Mouse (Mus musculus): Measurements from ENCODE around the gene Gpr68.

Gpr68 gene

DNA sequence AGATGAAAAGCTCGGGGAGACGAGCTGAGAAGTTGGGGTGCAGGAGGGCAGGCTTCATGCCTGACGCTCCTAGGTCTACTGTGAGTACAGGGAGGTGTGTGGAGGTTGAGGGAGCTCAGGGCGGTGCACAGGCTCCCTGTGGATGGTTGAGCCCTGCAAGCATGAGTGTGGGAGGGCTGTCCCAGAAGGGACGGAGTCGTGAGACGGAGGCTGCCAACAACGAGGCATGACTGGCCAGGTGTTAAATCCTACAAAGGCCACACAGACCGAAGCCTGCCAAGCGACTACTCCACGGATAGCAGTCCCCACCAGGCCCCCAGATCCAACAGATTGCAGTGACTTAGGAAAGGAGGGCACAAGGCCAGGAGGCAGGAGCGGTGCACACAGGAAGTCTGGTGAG is 2.7 kb upstream of the Gpr68 start:
- DNase-seq (ENCODE audit: low read depth, low spot score): no peak

DNA sequence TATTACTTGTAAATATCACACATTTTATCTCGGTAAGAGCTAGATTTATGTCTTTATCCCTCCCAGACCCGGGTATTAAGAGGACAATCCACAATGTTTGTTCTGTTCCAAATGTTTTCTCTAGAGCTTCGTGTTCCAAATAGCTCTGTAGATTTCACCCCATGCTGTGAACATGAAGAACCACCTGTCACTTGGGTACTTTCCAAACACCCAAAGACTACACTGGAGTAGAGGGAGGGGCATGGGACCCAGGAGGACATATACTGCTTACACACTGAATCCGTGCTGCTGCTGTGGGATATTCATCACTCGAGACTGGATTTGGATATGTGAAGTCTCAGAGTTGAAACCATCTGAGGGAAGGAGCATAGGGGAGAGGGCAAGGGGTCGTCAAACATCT is 1.8 kb upstream of the Gpr68 start:
- no peak for DNase-seq (ENCODE audit: low read depth, low spot score)

DNA sequence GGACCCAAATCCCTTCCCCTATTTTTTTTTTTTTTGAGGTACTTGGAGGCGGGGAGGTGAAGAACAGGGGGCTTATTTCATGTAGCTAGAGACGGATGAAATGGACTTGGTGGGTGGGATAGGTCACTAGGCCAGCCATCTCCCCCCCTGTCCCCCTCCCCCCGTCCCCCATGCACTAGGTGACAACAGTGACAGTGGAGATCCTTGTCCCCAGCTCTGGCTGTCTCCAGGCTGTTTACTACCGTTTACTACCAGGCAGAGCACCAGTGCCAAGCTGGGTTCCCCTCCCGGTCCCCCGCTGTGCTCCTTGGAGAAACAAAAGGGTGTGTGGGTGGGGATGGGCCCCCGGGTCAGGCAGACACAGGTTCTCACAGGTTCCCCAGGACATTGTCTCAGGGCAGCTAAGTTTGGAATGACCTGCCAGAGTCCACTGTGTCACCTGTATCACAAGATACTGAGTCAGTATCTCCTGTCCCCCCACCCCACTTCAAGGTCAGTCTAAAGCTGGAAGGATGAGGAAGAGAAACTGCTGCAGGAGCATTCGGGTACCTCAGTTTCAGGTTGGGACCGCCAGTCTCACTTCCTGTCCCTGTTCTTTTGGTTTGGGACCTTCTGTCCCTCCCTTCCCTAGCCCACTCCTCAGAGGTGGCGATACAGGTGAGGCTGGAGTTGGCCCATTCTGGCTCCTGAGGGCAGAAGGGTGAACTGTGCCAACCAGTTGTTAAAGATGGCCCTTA is 468 bp upstream of the Gpr68 start:
- no peak for DNase-seq (ENCODE audit: low read depth, low spot score)

DNA sequence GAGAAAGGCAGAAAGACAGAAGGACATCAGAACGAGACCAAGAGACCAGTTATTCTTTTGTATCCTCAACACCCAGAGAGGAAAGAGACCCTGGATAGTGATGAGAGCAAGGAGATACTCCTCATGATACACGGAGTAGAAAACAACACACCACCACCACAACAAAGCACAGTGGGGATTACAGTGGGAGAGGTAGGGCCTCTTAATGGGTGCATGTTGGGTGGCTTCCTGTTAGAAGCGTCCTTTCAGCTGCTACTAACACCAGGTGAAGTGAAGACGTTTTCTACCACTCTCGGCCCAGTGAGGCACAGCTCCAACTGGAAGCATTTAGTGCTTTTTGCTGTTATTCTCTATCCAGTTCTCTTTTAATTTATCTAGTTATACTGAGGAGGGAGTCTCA is 1.1 kb downstream of the Gpr68 start:
- DNase-seq (ENCODE audit: low read depth, low spot score): no peak

DNA sequence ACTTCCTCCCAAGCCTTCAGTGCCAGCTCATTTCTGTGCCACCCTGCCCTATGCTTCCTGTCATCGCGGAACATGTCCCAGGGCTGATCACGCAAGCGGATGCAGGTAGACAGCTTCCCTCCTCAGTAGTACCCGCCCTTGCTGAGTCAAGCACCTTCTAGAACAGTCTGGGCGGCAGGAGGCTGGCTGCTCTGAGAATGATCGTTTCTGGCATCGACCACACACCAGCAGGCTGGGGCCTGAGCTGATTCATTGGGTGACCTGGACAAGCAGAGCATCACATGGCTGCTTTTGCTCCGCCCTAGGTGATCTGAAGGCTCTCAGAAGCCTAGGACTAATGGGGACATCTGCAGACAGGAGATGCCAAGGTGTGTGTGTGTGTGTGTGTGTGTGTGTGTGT is 4.2 kb downstream of the Gpr68 start:
- no peak for DNase-seq (ENCODE audit: low read depth, low spot score)

DNA sequence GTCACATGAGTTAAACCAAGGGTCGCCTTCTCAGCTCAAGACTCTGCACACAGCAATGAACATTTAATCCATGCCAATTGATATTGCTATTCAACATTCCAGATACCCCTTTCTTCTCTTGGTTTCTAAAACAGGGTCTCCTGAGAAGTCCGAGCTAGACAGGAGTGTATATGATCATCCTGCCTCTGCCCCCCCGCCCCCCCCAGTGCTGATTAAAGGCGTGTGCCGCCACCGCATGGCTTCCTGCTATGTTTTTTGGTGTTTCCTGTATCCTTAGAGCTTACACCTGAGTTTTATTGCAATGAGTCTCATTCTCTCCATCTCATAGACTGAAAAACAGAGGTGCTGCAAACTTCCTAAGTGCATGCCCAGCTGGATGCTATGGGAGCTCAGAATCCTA is 6.6 kb downstream of the Gpr68 start:
- DNase-seq (ENCODE audit: low read depth, low spot score): no peak

DNA sequence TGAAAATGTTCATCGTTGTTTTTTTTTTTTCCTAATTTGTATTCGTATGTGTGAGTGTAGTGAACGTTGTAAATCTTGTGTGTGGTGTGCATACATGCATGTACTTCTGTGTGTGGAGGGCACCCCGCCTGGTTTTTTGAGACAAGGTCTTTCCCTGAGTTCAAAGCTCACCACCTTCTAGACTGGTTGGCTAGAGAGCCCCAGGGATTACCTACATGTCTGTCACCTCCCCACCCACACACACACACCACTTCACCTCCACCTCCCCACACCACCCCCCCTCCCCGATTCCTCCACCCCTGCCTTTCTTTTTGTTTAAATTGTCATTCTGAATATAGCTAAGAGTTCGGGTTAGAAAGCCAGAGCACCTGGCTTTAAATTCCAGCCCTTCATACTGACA is 7.1 kb downstream of the Gpr68 start:
- no peak for DNase-seq (ENCODE audit: low read depth, low spot score)

DNA sequence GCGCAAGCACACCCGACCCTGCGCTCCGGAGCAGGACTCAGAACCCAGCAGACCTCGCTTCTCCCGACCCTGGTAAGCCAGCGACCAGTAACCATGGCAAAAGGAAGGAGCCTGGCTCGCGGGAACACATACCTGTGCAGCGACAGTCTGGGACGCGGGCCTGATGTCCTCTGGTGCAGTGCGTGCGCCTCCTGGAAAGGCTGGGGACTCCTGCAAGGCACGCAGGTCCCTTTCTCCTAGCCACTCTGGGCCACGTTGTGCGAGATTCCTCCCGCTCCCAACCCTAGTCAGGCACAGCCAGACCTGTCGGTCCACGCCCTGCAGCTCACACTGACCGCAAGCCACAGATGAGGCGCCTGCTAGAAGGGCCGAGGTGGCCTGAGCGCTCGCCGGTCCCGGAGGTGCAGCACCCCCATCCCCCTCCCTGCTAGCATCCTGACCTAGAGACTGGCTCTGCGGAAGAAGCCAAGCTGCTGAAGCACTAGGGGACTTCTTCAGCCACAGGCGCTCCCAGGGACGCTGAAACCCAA is 8.8 kb downstream of the Gpr68 start:
- no peak for DNase-seq (ENCODE audit: low read depth, low spot score)

DNA sequence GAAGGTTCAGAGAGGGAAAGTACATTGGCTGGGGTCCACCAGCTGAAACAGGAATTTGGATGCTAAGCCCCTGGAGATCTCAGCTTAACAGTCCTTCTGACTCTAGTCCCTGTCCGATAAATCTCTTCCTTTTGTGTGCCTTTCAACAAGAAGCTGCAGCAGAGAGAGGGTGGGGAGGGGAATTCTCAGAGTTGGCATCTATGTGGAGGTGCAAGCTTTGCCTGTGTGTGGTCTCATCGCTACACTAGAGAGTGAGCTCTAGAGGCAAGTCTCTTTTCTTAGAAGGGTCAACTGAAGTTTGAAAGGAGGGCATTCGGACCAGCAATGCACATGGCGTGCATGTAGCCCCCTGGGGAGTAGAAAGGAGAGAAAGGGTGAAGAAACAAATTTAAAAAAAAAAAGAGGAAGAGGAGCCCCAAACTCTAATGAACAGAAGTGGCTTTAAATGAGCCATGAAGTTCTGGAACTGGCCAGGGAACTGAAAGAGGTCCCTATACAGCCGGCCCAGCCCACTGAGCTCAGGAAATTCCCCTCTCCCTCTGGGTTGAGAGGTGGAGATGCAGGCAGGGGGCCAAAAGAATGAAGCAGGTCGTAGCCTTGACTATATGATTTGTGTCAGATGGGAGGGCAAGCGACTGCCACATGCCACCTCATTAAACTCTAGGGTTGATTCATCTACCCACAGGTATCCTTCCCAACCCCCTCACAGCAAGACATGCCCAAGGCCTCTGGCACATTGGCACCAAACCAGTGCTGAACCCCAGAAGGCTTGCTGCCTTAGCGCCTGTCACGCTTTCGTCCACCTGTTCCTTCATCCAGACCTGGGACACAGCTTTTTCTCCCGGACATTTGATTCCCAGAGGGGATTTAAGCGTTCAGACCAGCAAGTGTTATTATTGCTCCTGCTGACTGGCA is 10.0 kb downstream of the Gpr68 start:
- DNase-seq (ENCODE audit: low read depth, low spot score): no peak

DNA sequence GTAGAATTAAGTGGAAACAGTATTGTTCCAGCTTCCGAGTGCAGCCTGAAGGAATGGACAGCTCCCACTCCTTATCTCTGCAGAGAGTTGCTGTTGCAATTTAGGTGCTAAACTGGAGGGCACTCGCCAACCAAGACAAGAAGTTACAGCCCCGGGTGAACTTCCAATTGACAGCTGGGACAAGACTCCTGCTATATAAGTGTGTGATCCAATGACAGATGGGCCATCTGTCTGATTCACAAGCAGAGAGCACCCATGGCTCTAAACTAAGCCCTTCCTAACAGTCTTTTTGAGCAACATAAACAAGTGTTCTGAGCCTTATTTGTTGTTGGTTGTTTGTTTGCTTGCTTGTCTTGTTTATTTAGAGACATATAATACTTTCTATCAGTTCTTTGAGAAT is 11.3 kb downstream of the Gpr68 start:
- DNase-seq (ENCODE audit: low read depth, low spot score): no peak

DNA sequence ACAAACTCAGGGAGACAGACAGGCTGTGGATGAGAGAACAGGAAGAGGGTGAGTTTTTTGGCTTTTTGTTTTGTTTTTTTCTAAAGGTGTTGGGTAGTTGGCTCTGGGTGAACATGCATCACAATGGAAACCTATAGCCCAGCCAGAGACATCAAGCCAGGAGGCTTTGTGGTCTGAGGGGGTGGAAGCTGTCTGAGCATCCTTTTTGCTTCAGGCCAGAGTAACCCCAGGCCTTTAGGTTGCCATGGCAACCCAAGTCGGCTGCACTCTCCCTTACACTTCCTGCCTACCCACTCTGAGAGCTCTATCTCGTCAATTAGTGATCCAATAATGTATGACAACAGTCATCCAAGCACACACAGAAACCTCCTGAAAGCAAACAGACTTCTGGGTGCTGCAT is 12.5 kb downstream of the Gpr68 start:
- no peak for DNase-seq (ENCODE audit: low read depth, low spot score)

DNA sequence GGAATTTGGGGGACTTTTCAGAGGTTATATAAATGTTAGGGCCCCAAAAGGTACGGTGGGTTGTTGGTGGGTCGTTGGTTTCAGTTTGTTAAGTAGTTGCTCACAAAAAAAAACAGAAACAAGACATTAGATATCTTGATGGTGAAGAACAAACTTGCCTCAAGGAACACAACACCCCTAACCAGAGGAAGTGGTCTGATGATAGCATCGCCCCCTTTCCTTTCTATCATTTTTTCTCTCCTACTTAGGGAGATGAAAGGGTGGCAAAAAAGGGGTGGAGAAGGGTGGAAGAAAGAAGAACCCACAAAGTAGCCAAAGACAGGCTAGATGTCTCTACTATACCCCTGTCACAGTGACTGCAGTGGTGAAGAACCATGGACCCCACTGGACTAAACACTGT is 17.4 kb downstream of the Gpr68 start:
- no peak for DNase-seq (ENCODE audit: low read depth, low spot score)

DNA sequence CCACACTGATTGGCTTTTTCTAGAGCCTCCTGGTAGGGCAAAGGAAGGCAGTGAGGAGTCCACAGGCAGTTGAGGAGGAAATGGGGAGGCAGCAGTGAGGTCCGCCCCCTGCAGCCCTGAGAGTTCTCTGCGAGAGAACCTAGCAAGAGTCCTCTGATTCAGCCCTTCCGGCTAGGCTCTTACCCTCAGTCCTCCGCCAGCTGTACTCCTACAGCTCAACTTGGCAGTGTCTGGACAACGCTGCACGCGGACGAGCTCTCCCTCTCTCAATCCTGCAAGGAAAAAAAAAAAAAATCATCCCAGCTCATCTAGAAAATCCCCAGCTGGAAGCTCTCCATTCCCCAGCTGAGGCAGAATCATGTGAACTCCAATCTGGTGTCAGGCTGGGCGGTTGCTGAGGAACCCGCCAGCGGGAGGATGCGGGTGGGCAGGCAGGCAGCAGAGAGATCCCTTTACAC is 20.2 kb downstream of the Gpr68 start:
- no peak for DNase-seq (ENCODE audit: low read depth, low spot score)

DNA sequence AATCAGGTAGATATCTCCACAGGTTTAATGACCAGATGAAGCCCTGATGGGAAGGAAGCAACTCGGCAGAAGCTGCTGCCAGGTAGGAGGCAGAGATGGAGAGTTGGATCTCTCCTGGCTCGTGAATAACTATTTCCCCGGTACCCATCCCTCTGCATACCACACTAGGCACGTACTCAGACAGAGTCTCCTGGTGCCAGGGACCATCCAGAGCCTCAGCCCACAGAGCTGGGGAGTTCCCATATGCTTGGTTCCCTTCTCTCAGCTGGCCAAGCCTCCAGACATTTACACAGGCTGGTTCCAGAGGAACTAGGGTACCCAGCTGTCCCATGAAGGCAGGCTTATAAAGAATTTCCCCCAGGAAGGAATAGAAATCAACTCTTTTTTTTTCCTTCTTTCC is 21.1 kb downstream of the Gpr68 start:
- no peak for DNase-seq (ENCODE audit: low read depth, low spot score)

DNA sequence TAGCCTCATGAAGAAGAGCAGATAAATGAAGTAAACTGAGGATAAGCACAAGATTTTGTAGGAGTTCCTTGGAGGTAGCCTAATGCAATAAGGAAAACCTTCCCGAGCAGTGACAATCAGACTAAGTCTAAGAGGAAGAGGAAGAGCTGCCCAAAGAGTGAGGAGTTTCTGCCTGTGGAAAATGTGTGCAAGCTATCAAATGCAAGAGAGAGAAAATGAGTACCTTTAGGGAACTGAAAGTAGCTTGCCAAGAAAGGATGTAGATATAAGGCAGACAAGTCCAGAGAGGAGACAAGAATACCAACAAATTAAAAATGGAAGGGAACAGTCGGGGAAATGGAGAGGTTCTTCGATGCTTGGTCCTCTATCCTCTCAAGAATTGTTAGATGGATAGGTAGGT is 22.4 kb downstream of the Gpr68 start:
- no peak for DNase-seq (ENCODE audit: low read depth, low spot score)

DNA sequence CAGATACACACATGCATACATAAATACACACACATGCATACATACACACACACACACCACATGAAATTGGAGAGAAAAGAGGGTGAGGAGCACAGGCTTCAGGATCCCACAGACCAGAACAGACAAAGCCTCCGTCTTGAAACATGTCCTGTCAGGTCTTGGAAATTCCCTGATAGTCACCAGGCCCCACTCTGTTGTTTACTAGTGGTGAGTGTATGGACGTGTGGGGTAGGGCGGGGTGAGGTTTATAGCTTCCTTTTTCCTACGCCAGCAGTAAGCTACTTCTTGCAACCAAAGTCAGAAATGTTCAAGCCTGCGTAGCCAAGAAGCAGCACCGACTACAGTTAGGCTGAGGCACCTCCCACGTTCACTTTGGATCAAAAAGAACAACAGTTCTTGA is 24.8 kb downstream of the Gpr68 start:
- no peak for DNase-seq (ENCODE audit: low read depth, low spot score)

DNA sequence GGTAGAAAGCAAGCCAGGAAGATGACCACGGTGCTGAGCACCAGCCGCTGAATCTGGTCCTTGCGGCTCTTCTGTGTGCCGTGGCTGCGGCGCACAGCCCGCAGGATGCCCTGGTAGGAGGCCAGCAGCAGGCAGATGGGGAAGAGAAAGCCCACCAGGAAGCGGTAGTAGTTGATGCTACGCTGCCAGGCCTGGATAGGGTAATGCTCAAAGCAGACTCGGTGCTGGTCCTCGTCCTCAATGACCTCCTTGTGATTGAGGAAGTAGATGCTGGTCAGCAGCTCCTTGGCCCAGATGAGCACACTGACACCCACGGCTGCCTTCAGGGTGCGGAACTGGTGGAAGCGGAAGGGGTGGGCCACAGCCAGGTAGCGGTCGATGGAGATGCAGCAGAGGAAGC is 29.4 kb downstream of the Gpr68 start:
- DNase-seq (ENCODE audit: low read depth, low spot score): no peak

DNA sequence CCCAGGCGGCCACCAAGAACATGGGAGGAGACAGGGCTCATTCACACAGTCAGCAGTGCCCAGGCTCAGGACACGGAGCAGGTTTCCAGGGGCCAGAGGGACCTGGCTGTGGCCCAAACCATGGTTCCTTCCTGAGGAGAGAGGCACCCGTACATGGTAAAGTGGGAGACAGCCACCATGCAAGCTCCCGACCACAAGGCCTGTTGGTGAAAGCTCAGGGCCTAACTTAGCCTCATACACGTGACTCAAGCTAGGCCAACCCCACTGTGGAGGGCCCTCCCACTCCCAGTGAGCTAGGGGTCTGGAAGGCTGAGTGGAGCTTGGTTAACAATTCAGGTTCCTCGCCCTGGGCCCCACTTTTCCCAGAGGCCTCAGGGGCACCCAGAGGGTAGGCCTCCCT is 30.1 kb downstream of the Gpr68 start:
- no peak for DNase-seq (ENCODE audit: low read depth, low spot score)

DNA sequence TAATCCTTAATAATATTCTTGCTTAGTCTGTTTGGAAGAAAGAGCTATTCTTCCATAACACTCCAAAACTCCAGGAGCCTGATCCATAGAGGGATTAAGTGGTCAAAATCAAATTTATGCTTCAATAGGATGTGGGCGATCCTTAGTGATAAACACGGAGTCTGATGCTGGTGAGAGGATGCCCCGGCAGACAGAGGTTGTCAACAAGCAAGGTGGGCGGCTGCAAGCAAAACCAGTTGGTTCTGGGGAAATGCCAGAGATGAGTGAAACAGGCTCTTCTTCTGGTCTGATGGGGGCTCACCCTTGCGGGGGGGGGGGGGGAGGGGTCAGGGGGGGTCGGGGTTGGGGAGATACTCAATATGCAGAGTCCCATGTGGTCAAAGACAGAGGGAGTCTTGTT is 32.0 kb downstream of the Gpr68 start:
- no peak for DNase-seq (ENCODE audit: low read depth, low spot score)

DNA sequence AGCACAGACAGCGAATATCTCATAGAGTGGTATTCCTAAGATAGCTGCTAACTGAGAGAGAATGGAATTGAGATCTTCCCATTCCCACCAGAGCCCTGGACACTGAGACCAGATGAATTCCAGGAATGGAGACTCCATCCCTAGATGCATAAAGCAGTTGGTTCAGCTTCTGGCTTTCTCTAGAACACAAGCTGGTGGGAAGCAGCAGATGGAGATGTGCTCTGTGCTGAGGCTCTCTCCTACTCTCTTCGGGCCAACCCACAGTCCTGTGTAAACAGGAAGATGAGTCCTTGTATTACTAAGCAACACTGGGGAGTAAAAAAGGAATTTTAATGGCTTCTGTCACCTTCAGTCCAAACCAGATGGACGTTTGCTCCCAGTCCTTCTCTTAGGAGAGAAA is 32.4 kb downstream of the Gpr68 start:
- no peak for DNase-seq (ENCODE audit: low read depth, low spot score)

DNA sequence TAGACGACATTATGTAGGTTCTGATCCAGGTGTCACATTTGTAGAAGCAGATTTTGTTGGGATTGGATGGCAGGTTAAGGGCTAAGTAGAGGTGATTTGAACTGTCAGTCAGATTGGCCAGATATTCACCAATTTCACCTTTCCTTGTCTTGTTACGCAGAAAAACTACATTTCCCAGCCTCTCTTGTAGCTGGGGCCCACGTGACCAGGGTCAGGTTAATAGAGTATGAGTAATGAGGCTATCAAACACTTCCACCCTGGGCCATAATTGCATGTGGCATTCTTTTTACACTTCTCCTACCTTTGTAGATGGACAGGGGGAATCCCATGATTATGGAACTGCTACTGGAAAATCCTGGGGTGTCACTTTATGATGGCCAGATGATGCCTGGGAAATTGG is 34.4 kb downstream of the Gpr68 start:
- DNase-seq (ENCODE audit: low read depth, low spot score): no peak

DNA sequence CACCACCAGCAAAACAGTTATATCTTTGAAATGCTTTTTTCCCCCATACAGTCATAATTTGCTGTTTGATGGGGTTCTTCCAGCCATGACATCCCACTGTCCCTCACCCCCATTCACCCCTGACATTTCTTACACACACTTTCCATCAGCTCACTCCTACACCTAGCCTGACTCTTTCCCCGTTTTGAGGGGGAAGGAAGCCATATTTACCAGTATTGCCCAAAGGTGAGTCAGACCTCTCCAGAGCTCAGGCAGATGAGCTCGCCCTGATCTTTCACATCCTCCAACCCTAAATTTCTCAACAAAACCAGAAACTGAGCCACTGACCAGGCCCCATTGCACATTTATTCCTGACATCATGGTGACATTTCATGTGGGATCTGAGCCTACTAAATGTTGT is 36.2 kb downstream of the Gpr68 start:
- DNase-seq (ENCODE audit: low read depth, low spot score): no peak

DNA sequence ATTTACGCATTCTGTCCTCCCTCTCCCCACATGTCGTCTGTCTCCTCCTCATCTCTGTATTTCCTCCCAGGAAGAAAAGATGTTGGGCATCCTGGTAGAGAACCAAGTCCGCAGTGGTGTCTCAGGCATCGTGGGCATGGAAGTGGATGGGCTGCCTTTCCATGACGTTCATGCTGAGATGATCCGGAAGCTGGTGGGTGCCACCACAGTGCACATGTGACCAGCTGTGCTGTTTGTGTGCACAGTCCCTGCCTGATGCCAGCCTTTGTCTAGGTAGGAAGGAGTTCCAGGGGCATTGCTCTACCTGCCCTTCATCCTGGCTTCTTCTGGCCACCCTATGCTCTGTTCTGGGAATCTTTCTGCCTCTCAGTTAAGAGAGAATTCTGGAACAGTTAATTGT is 36.8 kb downstream of the Gpr68 start:
- no peak for DNase-seq (ENCODE audit: low read depth, low spot score)

All from forelimb bud, embryonic 11.5 days (tissue).